Mouse (Mus musculus): ENCODE measurements around the gene Rbm14. TPM values are rescaled to one million over a fixed set of nuclear protein-coding genes. Genes with fewer than 3 reads are reported as not detected.

The Rbm14 gene
- polyA plus RNA-seq, 1 experiment, result 6.9 TPM

Other genes starting within 250 kb of the Rbm14 start
- gene Lrfn4, start 196.0 kb downstream of the Rbm14 start, polyA plus RNA-seq (2012; ENCODE audit: insufficient read depth, insufficient read length, missing spikeins), result 0.36 TPM in 1 of 2 replicates, not detected in the other
- gene Rce1, start 186.0 kb downstream of the Rbm14 start, polyA plus RNA-seq (2012; ENCODE audit: insufficient read depth, insufficient read length, missing spikeins), result 14.1 and 17.0 TPM in 2 replicates
- not detected in 2 replicates for gene Gm960, start 113.0 kb downstream of the Rbm14 start, polyA plus RNA-seq (2012; ENCODE audit: insufficient read depth, insufficient read length, missing spikeins)
- 0.13 TPM in 1 of 2 replicates, not detected in the other for gene Sptbn2, start 100.5 kb downstream of the Rbm14 start, polyA plus RNA-seq (2012; ENCODE audit: insufficient read depth, insufficient read length, missing spikeins)
- gene Rbm4b, start 55.1 kb downstream of the Rbm14 start, polyA plus RNA-seq (2012; ENCODE audit: insufficient read depth, insufficient read length, missing spikeins), result 4.7 and 5.8 TPM in 2 replicates
- gene Rbm4, start 17.7 kb downstream of the Rbm14 start, polyA plus RNA-seq (2012; ENCODE audit: insufficient read depth, insufficient read length, missing spikeins), result 7.7 and 13.3 TPM in 2 replicates
- 12.6 and 14.8 TPM in 2 replicates for gene Gm21992, start within 50 bp of the Rbm14 start, polyA plus RNA-seq (2012; ENCODE audit: insufficient read depth, insufficient read length, missing spikeins)
- gene Ccs, start 27.7 kb upstream of the Rbm14 start, polyA plus RNA-seq (2012; ENCODE audit: insufficient read depth, insufficient read length, missing spikeins), result 64.9 and 78.0 TPM in 2 replicates
- gene Ccdc87, start 27.7 kb upstream of the Rbm14 start, polyA plus RNA-seq (2012; ENCODE audit: insufficient read depth, insufficient read length, missing spikeins), result not detected in 2 replicates
- 27.9 and 36.5 TPM in 2 replicates for gene Ctsf, start 43.5 kb upstream of the Rbm14 start, polyA plus RNA-seq (2012; ENCODE audit: insufficient read depth, insufficient read length, missing spikeins)
- 27.2 and 56.0 TPM in 2 replicates for gene Actn3, start 66.3 kb upstream of the Rbm14 start, polyA plus RNA-seq (2012; ENCODE audit: insufficient read depth, insufficient read length, missing spikeins)
- 5.0 and 7.2 TPM in 2 replicates for gene Zdhhc24, start 67.0 kb upstream of the Rbm14 start, polyA plus RNA-seq (2012; ENCODE audit: insufficient read depth, insufficient read length, missing spikeins)
- gene Bbs1, start 95.0 kb upstream of the Rbm14 start, polyA plus RNA-seq (2012; ENCODE audit: insufficient read depth, insufficient read length, missing spikeins), result 1.7 and 2.6 TPM in 2 replicates
- gene Dpp3, start 116.7 kb upstream of the Rbm14 start, polyA plus RNA-seq (2012; ENCODE audit: insufficient read depth, insufficient read length, missing spikeins), result 12.9 and 16.9 TPM in 2 replicates
- 1.4 and 3.8 TPM in 2 replicates for gene Peli3, start 131.5 kb upstream of the Rbm14 start, polyA plus RNA-seq (2012; ENCODE audit: insufficient read depth, insufficient read length, missing spikeins)
- 167 and 174 TPM in 2 replicates for gene Mrpl11, start 150.5 kb upstream of the Rbm14 start, polyA plus RNA-seq (2012; ENCODE audit: insufficient read depth, insufficient read length, missing spikeins)
- not detected in 2 replicates for gene Npas4, start 178.7 kb upstream of the Rbm14 start, polyA plus RNA-seq (2012; ENCODE audit: insufficient read depth, insufficient read length, missing spikeins)
- 0.71 and 1.9 TPM in 2 replicates for gene Slc29a2, start 212.2 kb upstream of the Rbm14 start, polyA plus RNA-seq (2012; ENCODE audit: insufficient read depth, insufficient read length, missing spikeins)
- gene B4gat1, start 227.2 kb upstream of the Rbm14 start, polyA plus RNA-seq (2012; ENCODE audit: insufficient read depth, insufficient read length, missing spikeins), result 9.3 and 10.3 TPM in 2 replicates
- gene AC124502.3, start 227.3 kb upstream of the Rbm14 start, polyA plus RNA-seq (2012; ENCODE audit: insufficient read depth, insufficient read length, missing spikeins), result 2.0 and 3.8 TPM in 2 replicates
- gene Brms1, start 229.7 kb upstream of the Rbm14 start, polyA plus RNA-seq (2012; ENCODE audit: insufficient read depth, insufficient read length, missing spikeins), result 9.8 and 15.1 TPM in 2 replicates
- gene Rin1, start 238.8 kb upstream of the Rbm14 start, polyA plus RNA-seq (2012; ENCODE audit: insufficient read depth, insufficient read length, missing spikeins), result not detected in 2 replicates

All from brown adipose tissue, adult 24 weeks (tissue).